Mouse (Mus musculus): ENCODE results near the gene Sun2.
A peak's percentile ranks its signal among the peaks of the same experiment; 100 is the strongest.

- TF ChIP-seq CTCF (IDR thresholded peaks at IDR 0.05; ENCODE audit: insufficient read depth, low read depth, low read length) (no peak), POLR2A (IDR thresholded peaks at IDR 0.05; ENCODE audit: insufficient read depth, low read depth, low read length) (peak; percentile 59)
Measured at GRCm38 (mm10) chr15:79741921-79742705, at the start of gene Sun2.
